Mouse (Mus musculus) heart, adult 18-20 months (tissue): ENCODE results near the gene Mif. TPM values are rescaled to one million over a fixed set of nuclear protein-coding genes. Genes with fewer than 3 reads are reported as not detected.
A peak's percentile ranks its signal among the peaks of the same experiment; 100 is the strongest.
"Not testable (repeated sequence)": the region's sequence is repeated elsewhere in the genome, so short reads cannot be mapped to it uniquely, and the experiment has no call there.

Experiments used
- DNase-seq, 2 experiments: peaks; one replicate each; pipeline ENCODE4 v3.0.0; 2021 to 2022; ENCODE audit warnings: mixed read lengths in 1 of 2
- total RNA-seq, 2 experiments: library from RNA; stranded (reverse); gene quantifications; 2 replicates each; pipeline ENCODE4 v1.2.3; 2021

Mif gene
- total RNA-seq, 2 experiments from 2014 or later = 215 to 232 TPM

GRCm38 (mm10) chr10:75873543-75874170 is 13.6 kb upstream of the Mif start:
- no peak for DNase-seq

- DNase-seq = peak; percentile 82 to 84
Measured at GRCm38 (mm10) chr10:75872915-75873542, 13.0 kb upstream of the Mif start.

- no peak for DNase-seq
Measured at GRCm38 (mm10) chr10:75872025-75872914, 12.2 kb upstream of the Mif start.

- no peak for DNase-seq
Measured at GRCm38 (mm10) chr10:75861587-75861986, 1.5 kb upstream of the Mif start.

DNA sequence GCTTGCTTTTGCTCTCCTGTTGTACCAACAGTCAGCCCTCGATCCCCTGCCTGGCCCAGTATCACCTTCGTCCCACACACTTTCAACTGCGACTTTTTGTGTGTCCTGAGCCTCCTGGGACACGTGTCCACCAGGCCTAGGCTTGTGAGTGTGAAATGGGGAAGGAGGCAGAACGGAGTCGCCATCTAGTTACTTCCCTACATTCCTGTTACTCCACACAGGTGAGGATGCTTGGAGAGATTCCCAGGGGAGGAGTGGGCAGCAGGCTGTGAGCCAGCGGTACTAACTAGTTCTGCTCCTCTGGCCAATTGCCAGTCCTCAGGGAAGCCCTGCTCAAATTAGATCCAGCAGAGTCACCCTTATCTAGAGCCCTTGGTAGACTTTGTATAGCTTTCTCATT is 706 bp upstream of the Mif start:
- DNase-seq = peak; percentile 33 to 44

- DNase-seq = peak in 1 of 2 experiments; percentile 24
Measured at GRCm38 (mm10) chr10:75859107-75859746, 813 bp downstream of the Mif start.

DNA sequence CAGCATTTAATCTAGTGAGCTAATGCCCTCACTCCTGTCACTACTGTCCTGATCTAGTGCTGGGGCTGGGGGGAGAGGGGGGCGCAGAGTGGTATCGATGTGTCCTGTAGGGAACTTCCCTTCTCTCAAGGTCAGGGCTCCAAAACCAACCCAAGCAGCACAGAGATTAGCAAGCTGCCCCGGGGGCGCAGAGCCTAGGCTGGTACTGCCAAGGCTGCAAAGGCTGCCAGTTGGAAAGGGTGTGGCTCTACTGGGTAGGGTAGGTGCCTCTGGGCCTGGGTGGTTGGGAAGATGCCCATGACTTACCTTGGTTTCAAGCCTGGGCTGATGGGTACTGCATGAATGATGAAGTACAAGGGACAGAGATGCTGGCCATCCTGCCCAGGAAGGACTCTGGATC is 2.4 kb downstream of the Mif start:
- no peak for DNase-seq

GRCm38 (mm10) chr10:75856976-75857375 is 3.1 kb downstream of the Mif start:
- DNase-seq = no peak

GRCm38 (mm10) chr10:75856155-75856907 is 3.7 kb downstream of the Mif start:
- DNase-seq = no peak

DNA sequence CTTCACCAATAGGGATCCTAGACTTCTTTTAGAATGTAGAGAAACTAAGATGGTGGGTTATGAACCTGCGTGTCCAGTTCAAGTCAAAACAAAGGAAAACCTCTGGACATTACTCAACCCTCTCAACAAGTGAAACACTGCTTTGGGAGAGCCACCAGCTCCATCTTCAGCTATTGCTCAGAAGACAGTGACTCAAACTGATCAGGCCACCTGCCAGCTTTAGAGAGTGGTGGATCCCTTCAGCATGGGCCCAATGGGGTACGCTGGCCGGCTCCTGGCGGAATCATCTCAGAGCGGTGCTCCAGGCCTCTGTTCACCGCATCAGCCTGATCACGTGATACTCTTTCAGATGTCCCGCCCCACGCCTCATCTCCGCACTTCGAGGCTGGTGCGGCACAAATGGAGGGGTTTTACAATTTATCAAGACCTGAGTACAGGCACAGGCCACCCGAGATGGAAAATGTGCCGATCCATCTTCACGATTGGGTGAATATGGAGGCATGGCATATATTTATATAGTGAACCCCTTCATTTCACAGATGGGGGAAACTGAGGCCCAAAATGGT is 4.5 kb downstream of the Mif start:
- no peak for DNase-seq

GRCm38 (mm10) chr10:75854791-75855190 is 5.2 kb downstream of the Mif start:
- DNase-seq = no peak

GRCm38 (mm10) chr10:75854096-75854495 is 5.9 kb downstream of the Mif start:
- no peak for DNase-seq

DNA sequence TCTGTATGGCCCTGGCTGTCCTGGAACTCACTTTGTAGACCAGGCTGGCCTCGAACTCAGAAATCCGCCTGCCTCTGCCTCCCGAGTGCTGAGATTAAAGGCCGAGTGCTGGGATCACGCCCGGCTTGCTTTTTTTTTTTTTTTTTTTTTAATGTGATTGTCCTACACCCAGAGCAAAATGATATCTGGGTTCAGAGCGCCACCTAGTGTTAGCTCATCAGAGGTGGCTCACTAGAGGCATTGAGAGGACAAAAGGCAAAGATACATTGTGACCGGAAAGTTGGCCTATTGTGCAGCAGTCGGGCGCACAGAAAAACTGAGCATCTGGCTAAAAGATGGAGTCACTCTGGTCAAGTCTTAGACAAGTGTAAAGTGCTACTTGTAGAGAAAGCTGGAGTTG is 6.6 kb downstream of the Mif start:
- DNase-seq = peak; percentile 87 to 91

DNA sequence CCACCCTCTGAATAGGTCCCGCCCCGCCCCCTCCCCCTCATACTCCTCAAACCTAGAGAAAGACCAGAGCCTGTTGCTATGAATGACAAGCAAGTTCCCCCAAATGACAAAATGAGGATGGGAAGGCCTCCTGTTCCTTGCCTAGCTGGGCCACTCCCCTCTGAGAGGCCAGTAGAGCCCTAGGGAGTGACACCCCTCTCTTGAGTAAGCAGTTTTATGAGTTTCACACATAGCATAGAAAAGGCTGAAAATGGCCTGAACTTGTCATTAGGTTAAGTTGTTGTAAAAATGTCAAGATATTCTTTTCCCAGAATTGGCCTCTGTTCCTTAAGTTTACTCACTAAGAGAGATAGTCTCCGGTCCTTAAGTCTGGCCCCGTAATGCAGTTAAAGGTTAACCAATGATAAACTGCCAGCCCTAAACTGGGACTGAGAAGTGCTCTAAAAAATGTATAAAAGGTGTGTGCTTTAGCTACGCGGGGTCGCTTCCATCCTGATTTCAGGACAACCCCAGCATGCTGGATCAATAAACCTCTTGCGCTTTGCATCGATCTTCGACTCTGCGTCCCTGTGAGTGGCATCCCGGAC is 7.4 kb downstream of the Mif start:
- DNase-seq = no peak

DNA sequence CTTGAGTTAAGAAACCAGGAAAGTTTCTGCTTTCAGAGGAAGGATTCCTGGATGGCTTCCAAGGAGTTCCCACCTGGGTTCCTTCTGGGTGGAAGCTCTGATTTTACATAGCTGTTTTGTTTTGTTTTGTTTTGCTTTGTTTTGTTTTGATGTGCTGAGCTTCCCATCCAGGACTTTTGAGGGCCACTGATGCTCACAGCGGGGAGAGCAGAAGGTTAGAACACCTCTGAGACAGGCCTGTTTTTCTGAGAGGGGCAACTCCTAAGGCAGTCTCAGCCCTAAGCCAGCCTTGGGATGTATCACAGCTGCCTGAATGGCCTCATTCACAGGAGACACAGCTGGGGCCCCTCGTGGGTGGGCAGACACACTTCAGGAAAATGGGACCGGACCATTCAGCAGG is 8.4 kb downstream of the Mif start:
- no peak for DNase-seq

- no peak for DNase-seq
Measured at GRCm38 (mm10) chr10:75851076-75851475, 9.0 kb downstream of the Mif start.

DNA sequence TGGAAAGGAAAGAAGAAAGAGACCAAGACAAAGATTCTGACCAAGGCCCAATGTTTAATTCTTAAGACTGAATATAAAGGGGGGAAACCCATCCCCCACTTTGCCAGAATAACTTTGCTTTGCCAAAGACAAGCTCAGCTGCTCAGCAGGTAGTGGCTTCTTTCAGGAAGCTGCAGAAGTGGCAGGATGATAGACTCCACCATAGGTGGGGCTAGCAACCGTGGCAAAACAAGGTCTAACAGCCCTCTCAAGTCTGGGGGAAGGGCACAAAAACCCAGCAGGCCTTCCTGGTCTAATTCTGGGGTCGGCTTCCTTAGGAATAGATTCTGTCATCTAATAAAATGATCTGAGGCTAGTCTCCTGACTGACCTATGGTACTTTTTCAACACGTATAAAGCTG is 11.7 kb downstream of the Mif start:
- DNase-seq = no peak

DNA sequence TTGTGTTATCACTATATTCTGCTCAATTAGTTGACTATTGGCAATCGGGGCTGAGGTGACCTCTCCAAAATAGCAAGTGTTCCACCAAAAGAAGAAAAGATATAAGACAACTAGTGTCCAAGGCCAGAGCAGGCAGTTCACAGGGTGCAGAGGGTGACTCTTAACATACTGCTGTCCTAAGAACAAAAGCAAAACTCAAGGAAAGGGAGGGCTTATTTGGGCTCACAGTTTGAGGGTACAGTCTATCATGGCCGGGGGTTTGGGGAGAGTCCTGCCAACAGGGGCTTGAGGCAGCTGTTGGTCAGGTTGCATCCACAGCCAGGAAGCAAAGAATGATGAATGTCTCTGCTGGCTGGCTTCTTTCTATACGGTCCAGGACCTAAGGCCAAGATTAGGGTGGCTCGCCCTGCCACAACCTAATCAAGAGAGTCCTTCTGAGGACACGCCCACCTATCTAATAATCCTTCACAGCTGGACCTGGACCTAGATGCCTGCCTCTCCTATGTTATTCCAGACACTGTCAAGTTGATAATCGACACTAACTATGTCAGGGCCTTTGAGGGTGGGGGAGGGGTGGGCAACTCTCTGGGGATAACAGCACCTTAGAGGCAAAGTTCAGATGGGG is 14.6 kb downstream of the Mif start:
- DNase-seq = no peak

DNA sequence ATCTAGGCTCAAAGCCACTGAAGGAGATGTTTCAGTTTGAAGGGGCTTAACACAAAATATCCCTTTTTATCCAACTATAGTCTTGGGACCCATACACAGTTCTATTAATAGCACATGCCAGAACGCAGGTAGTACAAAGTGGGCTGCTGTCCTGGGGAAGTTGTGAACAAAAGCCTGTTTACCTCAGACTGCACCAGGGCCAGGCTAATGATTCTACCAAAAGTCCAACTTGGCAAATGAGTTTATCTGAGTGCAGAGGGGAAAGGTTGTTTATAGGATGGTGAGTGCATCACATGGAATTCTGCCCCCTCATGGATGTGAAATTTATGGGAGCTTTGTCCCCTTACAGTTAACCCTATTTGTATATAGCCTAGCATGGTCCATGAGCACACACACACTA is 15.2 kb downstream of the Mif start:
- no peak for DNase-seq

DNA sequence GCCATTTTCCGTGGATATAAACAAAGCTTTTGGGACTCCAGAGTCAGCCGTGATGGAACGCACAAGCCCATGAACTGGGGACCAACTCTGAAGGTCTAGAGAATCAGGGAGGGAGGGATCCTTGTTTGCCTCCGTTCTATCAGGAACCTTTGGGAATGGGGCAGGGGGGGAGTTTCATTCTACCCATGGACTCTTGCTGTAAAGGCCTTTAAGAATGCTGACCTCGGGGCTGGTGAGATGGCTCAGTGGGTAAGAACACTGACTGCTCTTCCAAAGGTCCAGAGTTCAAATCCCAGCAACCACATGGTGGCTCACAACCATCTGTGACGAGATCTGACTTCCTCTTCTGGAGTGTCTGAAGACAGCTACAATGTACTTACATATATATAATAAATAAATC is 16.1 kb downstream of the Mif start:
- DNase-seq = not testable (repeated sequence)

GRCm38 (mm10) chr10:75839092-75839491 is 20.9 kb downstream of the Mif start:
- no peak for DNase-seq
